Mouse (Mus musculus) inflammation-experienced regulatory T-cells, adult 6 months (primary cell): ENCODE results near the gene Rae1. TPM values are rescaled to one million over a fixed set of nuclear protein-coding genes. Genes with fewer than 3 reads are reported as not detected.
A peak's percentile ranks its signal among the peaks of the same experiment; 100 is the strongest.

ENCODE experiments used
- ATAC-seq: one replicate; pipeline ENCODE4 v1.8.0; 2017
- polyA plus RNA-seq, 3 experiments: library from polyadenylated mRNA; unstranded; fragments of 100-300 nt; shearing (Covaris generic); gene quantifications; one replicate each; pipeline ENCODE4 v1.2.1; 2017

Gene Rae1
- polyA plus RNA-seq, 3 experiments from 2014 or later = 29.2 to 50.7 (median 50.2) TPM

DNA sequence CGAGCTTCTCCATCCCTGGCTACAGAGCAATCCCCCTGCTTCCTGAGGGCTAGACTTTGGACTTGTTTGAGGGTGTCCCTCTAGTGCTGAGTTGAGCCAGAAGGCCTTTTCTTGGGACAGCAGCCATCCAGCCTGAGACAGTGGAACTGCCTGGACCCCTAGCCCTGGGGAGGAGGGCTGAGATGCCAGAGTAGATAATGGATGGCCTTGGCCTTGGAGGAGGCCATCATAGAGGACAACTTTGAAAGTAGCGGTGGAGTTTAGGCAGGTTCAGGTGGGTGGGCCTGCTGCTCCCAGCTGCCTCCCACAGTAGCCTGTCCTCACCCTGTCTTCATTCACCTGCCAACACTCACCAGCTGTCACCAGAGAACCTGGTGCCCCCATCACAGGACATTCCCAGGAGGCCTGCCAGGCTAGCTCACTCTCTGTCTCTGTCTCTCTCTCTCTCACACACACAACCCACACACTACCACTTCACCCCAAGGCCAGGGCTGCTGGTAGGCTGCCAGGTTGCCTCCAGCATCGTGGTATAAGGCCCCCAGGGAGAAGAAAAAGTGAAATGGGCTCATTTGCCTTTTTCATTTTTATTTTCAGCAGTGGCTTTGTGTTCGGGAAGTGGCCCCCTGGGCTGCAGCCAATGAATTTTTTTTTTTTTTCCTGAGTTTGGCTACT lies 28.0 kb downstream of the Rae1 start:
- ATAC-seq = no peak

DNA sequence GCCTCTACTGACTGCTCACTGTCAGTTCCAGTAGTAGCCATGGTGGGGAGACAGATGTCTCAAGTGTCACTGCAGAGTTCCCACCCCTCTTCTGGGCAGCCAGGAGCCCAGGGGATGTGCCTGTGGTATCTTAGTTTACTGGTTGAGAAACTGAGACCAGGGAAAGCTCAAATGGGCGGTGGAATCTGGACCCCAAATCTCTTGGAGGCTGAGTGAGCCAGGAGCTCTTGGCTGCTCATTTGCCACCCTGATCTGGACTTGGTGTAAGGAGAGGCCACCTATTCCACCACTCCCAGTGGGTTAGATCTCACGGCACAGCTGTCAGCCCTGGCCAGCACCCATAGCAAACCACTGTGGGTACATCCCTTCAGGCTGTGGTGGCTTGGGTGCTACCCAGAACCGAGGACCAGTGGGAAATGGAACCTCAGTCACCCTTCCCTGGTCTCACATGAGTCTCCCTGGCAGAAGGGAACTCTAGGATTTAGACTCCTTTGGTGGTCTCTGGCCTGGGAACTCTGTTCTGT lies 28.7 kb downstream of the Rae1 start:
- no peak for ATAC-seq

DNA sequence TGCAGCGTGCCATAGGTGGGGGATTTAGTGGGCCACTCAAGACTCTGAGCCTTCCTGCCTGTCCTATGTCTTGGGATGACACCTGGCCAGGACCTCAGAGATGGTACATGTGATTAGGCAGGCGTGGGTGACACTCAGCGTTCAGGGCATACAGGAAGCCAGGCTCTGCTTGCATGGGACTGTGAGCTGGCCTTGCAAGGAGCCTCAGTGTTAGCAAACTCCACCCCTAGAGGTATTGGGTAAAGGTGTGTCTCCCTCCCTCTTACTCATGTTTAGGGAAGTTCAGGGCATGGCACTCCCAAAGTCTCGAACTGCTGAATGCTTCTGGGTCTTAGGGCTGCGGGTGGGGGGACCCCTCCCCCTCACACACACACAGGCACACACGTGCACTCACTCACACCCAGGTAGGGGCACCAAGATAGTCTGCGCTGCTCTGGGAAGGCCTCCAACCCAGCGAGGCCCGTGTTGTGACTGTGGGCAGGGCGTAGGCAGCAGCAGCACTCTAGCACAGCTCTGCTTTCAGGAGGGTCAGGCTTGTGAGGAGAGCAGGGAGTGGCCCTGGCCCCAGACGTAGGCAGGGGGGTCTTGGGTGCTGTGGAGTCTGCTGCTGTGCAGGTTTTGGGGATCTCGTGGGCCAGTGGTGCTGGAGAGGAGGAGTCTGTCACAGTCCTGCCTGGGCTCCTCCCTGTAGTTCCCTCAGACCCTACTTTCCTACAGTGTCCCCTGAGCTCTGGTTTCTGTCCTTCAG lies 30.8 kb downstream of the Rae1 start:
- peak; percentile 18 for ATAC-seq

DNA sequence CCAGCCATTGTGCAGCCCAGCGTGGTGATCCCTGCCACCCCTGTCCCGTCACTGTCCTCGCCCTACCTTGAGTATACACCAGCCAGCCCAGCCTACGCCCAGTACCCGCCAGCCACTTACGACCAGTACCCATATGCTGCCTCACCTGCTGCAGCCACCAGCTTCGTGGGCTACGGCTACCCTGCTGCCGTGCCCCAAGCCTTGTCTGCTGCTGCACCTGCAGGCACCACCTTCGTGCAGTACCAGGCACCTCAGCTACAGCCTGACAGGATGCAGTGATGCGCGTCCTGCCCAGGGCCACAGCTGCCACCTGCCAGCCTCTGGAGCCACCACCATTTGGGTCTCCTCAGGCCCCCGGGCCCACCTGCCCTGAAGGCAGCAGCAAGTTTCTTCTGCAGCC lies 33.6 kb downstream of the Rae1 start:
- ATAC-seq = no peak

DNA sequence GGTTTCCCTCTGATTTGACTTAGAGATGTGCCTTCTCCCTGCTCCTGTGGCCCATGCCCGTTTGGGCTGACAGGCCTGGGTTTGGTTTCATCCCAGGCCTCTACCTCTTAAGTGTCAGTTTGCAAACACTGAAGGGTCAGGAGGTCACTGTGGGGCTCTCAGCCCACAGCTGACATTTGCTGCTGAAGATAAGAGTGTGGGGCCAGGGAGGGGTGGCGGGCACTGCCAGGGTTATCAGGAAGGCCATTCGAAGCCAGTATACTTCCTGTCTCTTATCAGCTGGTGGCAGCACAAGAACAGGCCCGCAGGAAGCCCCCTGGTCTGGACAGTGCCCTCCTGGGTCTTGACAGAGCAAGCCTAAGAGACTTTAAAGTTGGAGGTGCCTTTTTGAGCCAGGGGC lies 35.1 kb downstream of the Rae1 start:
- ATAC-seq = no peak

DNA sequence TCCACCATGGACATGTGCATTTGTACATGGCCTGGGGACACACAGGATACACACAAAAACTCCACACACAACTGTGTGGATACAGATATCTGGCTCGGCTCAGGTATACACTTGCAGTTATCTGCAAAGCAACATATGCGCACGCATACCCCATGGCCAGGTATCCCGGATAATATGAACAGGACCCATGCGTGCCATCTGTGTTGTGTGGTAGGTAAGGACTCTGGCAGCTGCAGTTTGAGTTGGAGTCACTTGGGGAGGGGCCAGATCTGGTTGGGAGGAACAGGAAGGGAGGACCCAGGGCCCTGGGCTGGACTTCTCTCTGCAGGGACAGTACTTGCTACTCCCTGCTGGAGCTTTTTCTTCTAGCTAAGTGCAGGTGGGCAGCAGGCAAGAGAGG lies 35.7 kb downstream of the Rae1 start:
- ATAC-seq = no peak

DNA sequence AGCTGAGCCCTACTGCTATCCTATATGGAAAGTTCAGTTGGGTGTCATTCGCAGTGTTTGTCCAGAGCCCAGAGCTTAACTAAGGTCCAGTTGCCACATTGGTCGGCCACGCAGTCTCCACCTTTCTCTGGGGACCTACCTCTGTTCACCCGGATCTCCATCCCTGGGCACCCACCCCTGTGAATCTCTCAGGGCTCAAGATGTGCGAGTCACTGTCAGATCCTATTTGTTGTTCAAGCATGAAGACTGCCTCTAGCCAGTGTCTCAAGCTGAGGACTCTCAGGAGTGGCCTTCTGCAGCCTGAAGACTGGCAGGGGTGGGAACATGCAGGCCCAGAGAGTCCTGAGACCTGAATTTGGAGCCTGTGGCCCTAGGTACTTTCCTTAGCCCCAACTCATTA lies 36.1 kb downstream of the Rae1 start:
- ATAC-seq = no peak

DNA sequence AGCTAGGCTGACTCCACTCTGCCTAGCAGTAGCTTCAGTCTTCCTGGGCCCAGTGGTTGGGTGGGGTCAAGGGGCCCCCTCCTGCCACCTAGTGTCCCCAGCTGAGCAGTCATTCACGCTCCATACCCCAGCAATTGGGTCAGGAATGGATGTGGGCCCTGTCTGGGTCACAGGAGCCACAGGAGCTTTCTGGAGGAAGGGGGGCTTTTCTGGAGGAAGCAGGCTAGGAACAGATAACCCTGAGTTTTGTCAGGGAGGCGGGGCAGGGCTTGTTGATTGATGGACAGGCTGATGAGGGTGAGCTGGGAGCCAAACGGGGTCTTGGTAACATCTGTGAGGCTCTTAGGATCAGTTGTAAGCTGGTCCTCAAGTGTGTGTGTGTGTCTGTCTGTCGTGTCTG lies 36.7 kb downstream of the Rae1 start:
- ATAC-seq = no peak

DNA sequence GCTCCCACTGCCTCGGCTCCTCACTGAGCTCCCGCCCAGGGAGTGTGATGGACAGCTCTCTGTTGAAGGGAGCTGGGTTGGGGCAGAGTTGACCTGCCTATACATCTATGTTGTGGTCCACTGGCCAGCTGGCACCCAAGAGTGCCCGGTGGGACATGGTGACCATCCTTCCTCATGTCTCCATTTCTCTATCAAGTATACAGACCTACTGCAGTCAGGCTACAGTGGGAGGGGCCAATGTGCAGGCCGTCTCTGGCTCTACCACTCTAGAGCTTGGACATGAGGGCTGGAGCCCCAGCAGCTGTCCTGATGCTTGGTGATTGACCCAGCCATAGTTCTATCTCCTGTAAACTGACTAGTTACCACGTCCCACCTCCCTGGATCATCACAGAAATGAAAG lies 37.4 kb downstream of the Rae1 start:
- no peak for ATAC-seq

DNA sequence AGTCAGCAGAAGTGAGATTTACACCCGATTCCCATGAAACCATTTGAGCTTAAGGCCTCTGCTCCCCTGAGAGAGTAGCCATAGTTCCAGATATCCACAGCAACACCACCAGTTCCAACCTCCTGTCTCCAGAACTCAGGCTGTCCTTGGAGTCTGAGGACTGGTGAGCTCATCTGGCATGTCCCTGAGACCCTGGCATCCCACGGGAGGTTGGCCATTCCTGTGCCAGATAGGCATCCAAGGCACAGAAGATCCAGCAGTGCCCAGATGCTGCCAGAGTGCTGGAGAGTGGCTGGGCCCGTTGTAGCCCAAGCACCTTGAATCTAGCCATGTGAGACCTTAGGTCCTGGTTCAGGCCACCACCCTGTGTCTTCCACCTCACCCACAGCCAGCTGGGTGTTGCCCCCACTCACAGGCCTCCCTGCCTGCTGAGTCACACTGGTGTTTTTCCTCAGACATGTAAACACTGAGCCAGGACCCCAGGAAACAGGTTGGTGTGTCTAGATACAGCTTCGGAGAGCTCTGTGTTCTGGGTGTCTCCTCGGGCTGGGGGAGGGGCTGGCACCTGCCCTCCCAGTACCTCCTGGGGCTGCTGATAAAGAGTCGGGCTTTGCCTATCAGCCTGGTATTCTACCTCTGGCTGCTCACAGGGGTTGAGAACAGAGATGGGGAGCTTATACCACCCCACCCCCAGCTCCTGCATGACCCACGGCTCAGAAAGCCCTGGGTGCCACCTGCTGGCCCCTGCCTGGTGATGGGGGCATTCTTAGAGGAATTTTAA lies 38.1 kb downstream of the Rae1 start:
- ATAC-seq = peak; percentile 47

DNA sequence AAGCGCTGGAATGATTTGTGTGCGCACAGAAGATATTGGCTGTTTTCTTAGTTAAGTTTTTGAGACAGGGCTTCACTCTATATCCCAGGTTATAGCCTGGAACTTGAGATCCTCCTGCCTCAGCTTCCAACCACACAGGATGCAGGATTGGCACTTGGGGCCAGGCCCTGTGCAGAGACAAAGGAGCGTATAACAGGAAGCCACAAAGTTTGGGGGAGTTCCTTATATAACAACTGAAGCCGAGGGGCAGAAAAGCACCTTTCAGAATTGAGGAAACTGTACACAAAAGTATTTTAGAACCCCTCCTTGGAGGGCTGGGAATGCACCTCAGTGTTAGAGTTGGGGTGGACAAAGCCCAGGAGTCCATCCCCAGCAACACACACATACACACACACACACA lies 39.1 kb downstream of the Rae1 start:
- ATAC-seq = peak; percentile 57

DNA sequence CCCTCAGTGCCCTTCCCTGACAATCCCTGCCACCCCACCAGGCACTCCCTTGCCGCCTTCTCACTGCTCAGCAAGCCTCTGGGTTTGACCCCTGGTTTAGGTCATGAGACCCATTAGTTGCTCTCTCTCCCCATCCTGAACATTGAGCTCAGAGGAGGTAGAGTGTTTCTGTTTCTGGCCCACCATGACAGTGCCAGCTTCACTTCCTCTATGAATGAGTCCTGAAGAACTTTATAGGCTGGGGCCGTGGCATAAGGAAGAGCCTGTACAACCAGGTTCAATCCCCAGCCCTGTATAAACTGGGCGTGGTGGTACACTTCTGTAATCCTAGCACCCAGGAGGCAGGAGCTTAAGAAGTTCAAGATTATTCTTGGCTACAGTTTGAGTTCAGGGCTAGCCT lies 40.9 kb downstream of the Rae1 start:
- ATAC-seq = no peak

DNA sequence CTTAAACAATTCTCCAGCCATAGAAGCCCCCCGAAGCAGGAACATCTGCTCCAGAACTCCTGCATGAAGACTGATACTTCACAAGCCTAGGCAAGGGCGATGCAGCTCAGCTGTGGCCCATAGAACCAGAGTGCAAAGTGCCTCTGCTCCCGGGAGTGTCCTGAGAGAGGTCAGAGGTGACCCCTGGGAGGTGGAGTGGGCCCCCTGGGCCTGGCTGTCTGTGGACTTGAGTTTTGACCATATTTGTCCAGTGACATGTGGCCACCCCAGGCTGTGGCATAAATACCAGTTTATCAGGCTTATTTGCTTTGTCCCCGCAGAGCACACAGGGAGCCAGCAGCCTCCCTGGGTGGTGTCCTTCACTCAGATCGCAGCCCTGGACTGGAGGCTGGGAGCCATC lies 41.3 kb downstream of the Rae1 start:
- ATAC-seq = no peak

DNA sequence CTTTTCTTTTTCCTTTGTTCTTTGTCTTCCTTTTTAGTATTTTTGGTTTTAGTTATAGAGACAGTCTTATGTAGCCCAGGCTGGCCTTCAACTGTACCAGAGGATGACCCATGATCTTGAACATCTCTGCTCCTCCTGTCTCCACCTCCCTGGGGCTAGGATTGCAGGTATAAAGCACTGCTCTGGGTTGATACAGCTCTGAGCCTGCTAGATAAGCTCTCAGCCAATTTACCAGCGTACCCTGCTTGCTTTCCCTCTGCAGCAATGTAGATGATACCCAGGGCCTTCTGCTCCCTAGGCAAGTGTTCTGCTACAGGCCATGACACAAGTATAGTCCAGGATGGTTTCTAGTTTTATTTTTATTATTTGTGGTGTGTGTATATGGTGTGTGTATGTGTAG lies 42.0 kb downstream of the Rae1 start:
- no peak for ATAC-seq

DNA sequence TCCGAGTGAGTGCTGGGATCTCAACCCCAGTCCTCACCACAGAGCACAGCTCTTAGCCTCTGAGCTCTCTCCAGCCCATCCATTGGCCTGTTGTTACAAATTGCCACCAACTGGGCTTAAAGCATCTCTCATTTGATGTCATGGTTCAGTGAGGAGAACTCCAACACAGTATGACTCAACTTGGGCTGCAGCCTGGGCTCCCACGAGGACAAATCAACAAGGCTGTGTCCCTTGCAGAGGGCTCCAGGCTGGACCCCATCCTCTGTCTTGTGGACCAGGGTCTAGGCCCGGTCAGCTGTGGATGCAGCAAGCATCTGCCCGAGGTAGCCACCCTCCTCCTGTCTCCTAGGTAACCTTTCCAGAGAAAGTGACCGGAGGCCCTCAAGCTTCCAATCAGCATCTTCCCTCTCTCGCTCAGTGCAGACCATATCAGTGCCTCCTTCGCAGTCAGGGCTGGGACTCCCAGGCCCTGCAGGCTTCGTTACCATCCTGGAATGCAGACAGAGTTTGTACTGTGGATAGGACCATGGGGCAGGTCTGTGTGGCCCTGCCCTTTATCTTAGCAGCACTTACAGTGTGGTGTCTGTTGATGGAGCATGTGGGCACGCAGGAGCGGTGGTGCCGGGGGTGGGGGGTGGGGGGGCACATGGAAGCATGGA lies 42.7 kb downstream of the Rae1 start:
- ATAC-seq = no peak

DNA sequence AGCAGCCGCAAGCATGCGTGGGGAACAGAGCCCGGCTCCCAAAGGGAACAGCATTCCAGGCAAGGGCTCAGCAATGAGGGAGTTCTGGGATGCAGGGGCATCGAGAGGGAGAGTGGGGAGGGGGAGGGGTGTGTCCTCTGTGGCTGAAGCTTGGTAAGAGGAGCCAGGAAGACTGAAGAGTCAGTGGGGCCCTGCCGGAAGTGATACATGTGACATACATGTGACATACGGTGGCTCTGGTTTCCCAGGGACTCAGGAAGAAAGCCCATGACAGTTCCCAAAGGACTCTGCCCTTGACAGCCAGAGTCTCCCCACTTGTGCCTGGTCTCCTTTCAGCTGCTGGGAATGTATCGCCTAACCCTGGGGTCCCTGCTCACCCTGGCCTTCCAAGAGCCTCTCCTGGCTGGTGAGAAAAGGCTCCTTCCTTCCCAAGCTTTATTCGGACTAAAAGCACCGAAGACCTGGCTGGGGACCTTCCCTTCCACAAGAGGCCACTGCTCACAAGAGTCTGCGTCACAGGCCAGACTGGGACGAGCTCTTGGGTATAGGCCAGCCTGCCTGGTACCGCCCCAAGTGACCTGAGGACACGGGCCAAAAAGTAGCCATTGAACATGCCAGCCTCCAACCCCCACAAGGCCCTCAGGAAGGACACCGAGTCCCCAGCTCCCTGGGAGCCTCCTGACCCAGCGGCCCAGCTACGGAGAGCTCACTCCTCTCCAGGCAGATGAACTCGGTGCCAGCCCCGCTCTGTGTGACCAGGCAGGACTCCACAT lies 44.5 kb downstream of the Rae1 start:
- no peak for ATAC-seq

DNA sequence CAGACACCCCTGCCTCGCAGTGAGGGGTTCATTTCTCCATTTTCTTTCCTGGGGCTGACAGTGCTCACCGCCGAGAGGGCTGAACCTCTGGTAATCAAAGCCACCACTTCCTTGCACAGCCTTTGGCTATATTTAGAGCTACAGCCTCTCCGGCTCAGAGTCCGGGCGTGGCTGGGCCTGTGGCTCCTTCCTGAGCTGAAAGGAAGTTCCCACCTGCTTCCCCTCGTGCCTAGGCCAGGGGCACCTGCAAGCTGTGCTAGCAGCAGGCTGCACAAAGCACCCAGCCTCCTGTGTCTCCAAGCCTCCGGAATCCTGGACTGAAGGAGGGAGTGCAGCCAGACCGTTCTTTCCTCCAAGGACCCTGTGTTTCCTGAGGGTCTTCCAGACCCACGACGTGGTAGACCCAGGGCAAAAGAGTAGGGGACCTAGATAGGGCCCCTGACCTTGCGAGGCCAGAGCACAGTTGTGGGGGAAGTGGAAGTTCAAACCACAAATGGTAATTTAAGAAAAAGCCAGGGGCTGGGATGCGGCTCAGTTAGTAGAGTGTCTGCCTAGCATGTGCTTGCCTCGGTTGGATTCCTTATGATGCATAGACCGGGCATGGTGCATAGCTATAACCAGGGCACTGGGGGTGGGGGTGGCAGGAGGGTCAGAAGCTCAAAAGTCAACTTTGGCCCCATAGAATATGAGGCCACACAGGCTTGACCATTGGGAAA lies 46.8 kb downstream of the Rae1 start:
- peak; percentile 92 for ATAC-seq

DNA sequence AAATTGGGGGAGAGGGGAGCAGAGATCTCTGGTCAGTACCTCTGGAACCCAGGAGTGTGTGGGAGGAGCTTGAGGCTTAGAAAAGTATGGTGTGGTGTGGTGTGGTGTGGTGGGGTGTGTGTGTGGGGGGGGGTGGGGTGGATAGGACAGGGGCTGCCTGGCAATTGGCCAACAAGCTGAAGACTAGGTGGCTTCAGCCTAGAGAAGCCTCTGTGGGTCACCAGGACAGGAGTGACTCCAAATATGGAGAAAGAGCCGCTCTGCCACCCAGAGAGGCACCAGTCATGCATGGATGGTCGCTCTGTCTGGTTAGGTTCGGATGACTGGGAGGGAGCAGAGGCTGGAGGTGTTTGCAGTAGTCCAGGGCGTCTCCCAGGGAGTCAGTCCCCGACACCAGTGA lies 47.6 kb downstream of the Rae1 start:
- no peak for ATAC-seq

DNA sequence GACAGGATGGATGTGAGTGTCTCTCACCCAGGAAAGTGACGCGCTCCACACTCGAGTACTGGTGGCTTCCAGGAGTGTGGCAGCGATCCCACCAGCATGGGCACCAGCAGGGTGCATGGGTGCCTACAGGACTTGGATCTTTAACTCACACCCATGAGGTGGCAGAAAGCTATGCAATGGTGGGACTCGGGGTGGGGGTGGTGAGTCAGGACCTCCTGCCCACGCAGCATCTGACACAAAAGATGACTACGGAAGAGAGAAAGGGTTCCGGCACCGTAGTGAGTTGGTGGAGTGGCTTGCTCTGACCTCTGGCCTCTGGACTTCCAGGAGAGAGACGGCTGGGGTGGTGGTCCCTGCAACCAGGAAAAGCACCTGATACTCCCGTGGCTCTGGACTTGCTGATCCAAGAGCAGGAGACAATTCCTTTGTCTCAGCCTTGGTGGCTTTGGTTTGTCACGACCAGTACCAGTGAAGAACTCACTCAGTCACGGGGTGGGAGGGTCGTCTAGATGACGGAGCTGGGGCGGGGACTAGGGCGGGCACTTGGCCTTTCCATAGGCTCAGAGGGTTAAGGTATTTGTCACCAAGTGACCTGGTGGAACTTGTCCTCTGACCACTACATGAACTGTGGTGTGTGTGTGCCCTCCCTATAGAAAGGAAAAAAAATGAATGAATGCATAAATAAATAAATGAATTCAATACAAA lies 48.3 kb downstream of the Rae1 start:
- no peak for ATAC-seq

DNA sequence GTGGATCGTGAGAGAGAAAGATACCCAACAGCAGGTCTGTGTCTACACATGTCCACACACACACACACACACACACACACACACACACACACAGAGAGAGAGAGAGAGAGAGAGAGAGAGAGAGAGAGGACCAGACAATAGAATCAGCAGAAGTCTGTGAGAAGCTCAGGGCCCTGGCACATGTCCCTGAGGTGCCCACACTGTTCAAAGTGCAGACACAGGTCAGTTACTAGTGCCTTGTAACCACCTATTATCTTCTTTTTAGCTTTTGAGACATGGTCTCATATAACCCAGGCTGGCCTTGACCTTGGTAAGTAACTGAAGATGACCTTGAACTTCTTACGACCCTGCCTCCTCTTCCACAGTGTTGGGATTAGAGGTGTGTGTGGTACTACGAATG lies 49.3 kb downstream of the Rae1 start:
- ATAC-seq = no peak

DNA sequence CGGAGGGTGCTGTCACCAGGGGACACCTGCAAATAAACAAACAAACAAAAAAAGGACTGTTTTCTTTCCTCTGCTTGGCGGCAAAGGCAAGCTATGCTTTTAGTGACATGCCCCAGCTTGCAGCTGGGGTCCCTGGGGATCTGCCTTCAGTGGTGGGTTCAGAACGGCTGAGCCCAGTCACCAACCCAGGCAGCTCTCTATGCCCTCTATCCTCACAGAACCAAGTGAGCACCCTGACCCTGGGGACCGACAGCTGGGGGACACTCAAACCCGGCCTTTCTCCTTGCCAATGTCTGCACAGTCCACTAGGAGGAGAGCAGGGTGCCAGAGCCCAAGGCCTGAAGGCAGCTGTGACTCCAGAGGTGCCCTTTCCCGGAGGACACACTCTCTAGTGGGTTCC lies 49.9 kb downstream of the Rae1 start:
- no peak for ATAC-seq
